Mouse (Mus musculus) heart, postnatal 36 days (tissue): Measurements from ENCODE around the gene Nlrc3. TPM values are rescaled to one million over a fixed set of nuclear protein-coding genes. Genes with fewer than 3 reads are reported as not detected.

Source experiments
- DNase-seq, 2 experiments: peaks; one replicate each; pipeline ENCODE4 v3.0.0; 2021 to 2022
- intact Hi-C: fragments of 180-260 bp; cut with DNase I; formaldehyde crosslinking; loops from one replicate; pipeline ENCODE4 v1.15.1; 2025
- microRNA-seq, 2 experiments: library from miRNA; unstranded; fragments of <30 nt; microRNA quantifications; one replicate each; pipeline ENCODE4 v1.2.0; 2021; ENCODE audit warnings: borderline number of aligned reads in 2 of 2
- total RNA-seq, 2 experiments: library from RNA; stranded (reverse); gene quantifications; 2 replicates each; pipeline ENCODE4 v1.2.3; 2021

Nlrc3 gene
- total RNA-seq, 2 experiments from 2014 or later = 1.0 to 1.1 TPM

GRCm38 (mm10) chr16:3933536-3933935 lies 42.9 kb downstream of the Nlrc3 start:
- intact Hi-C loops = no loop called here
- no peak for DNase-seq

GRCm38 (mm10) chr16:3929151-3929550 lies 47.3 kb downstream of the Nlrc3 start:
- no peak for DNase-seq
- intact Hi-C loops = no loop called here

GRCm38 (mm10) chr16:3928582-3928981 lies 47.9 kb downstream of the Nlrc3 start:
- intact Hi-C loops = no loop called here
- no peak for DNase-seq

- no peak for DNase-seq
- intact Hi-C loops = no loop called here
These were observed 52.5 kb downstream of the Nlrc3 start for GRCm38 (mm10) chr16:3923966-3924365.

- no peak for DNase-seq
- intact Hi-C loops = no loop called here
These were observed 52.9 kb downstream of the Nlrc3 start for GRCm38 (mm10) chr16:3923515-3923914.

- intact Hi-C loops = no loop called here
- no peak for DNase-seq
These were observed 55.7 kb downstream of the Nlrc3 start for GRCm38 (mm10) chr16:3920756-3921155.

- no peak for DNase-seq
- intact Hi-C loops = loop anchor here (1.0 to 2.0 kb wide), 4 partner anchors 24 to 95 kb away; partner anchors contain the start of genes Gm20695, Zfp174 and Zfp597
These were observed 67.3 kb downstream of the Nlrc3 start for GRCm38 (mm10) chr16:3909118-3909517.

GRCm38 (mm10) chr16:3908537-3909111 lies 67.8 kb downstream of the Nlrc3 start, which contains the start of the genes 1700037C18Rik and Cluap1:
TSS of gene 1700037C18Rik (minus strand) at chr16:3908689.
TSS of gene Cluap1 (plus strand) at chr16:3908801.
- intact Hi-C loops = loop anchor here (1.0 to 2.0 kb wide), 4 partner anchors 24 to 96 kb away; partner anchors contain the start of genes Gm20695, Zfp174 and Zfp597
- DNase-seq = peak; percentile 90 to 94

GRCm38 (mm10) chr16:3907471-3907870 lies 69.0 kb downstream of the Nlrc3 start:
- DNase-seq = no peak
- intact Hi-C loops = no loop called here

GRCm38 (mm10) chr16:3896553-3896952 lies 79.9 kb downstream of the Nlrc3 start:
- intact Hi-C loops = no loop called here
- no peak for DNase-seq

- no peak for DNase-seq
- intact Hi-C loops = no loop called here
These were observed 80.4 kb downstream of the Nlrc3 start for GRCm38 (mm10) chr16:3896046-3896445.

GRCm38 (mm10) chr16:3895173-3895792 lies 81.1 kb downstream of the Nlrc3 start:
- DNase-seq = peak; percentile 47 to 51
- intact Hi-C loops = no loop called here

Small RNAs within 50 kb of the gene (microRNA-seq; reads per million reads assigned to microRNA genes)
- 0 reads per million in 2 experiments for gene Gm23493

Other genes starting within 250 kb of the Nlrc3 start
- gene Zfp263, start 232.5 kb downstream of the Nlrc3 start, total RNA-seq = 1 to 10 TPM; 8.2 to 8.5 TPM
- gene Olfr15, start 145.8 kb downstream of the Nlrc3 start, total RNA-seq = not detected
- gene Zfp174, start 129.4 kb downstream of the Nlrc3 start, total RNA-seq = 1 to 10 TPM; 1.4 to 1.6 TPM
- 10 to 100 TPM; 50.1 to 53.6 TPM for gene Naa60, start 104.3 kb downstream of the Nlrc3 start, total RNA-seq
- gene Zfp597, start 92.1 kb downstream of the Nlrc3 start, total RNA-seq = 10 to 100 TPM; 11.1 to 11.8 TPM
- under 1 TPM in 1 of 2 experiments, not detected in 1; 0.60 TPM for gene Gm20695, start 92.0 kb downstream of the Nlrc3 start, total RNA-seq
- gene 1700037C18Rik, start 67.9 kb downstream of the Nlrc3 start, total RNA-seq = 1 to 10 TPM; 2.7 to 6.9 TPM
- 10 to 100 TPM; 10.5 to 11.6 TPM for gene Cluap1, start 67.8 kb downstream of the Nlrc3 start, total RNA-seq
- 1 to 10 TPM; 7.0 to 7.1 TPM for gene Slx4, start 27.1 kb upstream of the Nlrc3 start, total RNA-seq
- gene Dnase1, start 60.3 kb upstream of the Nlrc3 start, total RNA-seq = not detected
- gene Trap1, start 101.2 kb upstream of the Nlrc3 start, total RNA-seq = 100 to 1,000 TPM; 155 TPM
- gene Crebbp, start 237.4 kb upstream of the Nlrc3 start, total RNA-seq = 10 to 100 TPM; 40.5 to 42.9 TPM